Mouse (Mus musculus) left cerebral cortex, postnatal 4 days (tissue): ENCODE measurements at regions not wholly inside any gene's neighbourhood (a gene's known extent, or its start where the extent isn't known, plus 50 kb on each side); places are given as distances from the start of the nearest gene placed in this dataset.
"Not testable (repeated sequence)": the region's sequence is repeated elsewhere in the genome, so short reads cannot be mapped to it uniquely, and the experiment has no call there.

Experiments used
- DNase-seq: peaks from one replicate; pipeline ENCODE4 v3.0.0-alpha.2; 2022
- intact Hi-C: fragments of 180-260 bp; cut with DNase I; formaldehyde crosslinking; loops from one replicate; pipeline ENCODE4 v1.15.1; 2025

GRCm38 (mm10) chr16:21102033-21102432, 51.8 kb downstream of the Teddm3 start:
- intact Hi-C loops: not testable (repeated sequence)

GRCm38 (mm10) chr16:21100126-21100525, 53.7 kb downstream of the Teddm3 start:
- not testable (repeated sequence) for DNase-seq

More at GRCm38 (mm10) chr16:21102033-21102432, 51.8 kb downstream of the Teddm3 start:
- DNase-seq: not testable (repeated sequence)

GRCm38 (mm10) chr16:21074779-21075148, 79.0 kb downstream of the Teddm3 start:
- no peak for DNase-seq
- intact Hi-C loops: loop anchor here (10.0 kb wide), 1 partner anchor 270 kb away; no protein-coding TSS in a partner anchor

More at GRCm38 (mm10) chr16:21100126-21100525, 53.7 kb downstream of the Teddm3 start:
- intact Hi-C loops: not testable (repeated sequence)

GRCm38 (mm10) chr16:21074082-21074778, 79.6 kb downstream of the Teddm3 start:
- not testable (repeated sequence) for DNase-seq
- intact Hi-C loops: loop anchor here (10.0 kb wide), 1 partner anchor 269 kb away; no protein-coding TSS in a partner anchor

GRCm38 (mm10) chr16:21060211-21060610, 93.6 kb downstream of the Teddm3 start:
- no peak for DNase-seq
- intact Hi-C loops: no loop called here

GRCm38 (mm10) chr16:21054772-21055171, 99.0 kb downstream of the Teddm3 start:
- DNase-seq: no peak
- intact Hi-C loops: no loop called here

- DNase-seq, intact Hi-C loops: not testable (repeated sequence)
These were observed 131.7 kb downstream of the Teddm3 start for GRCm38 (mm10) chr16:21022087-21022486.

GRCm38 (mm10) chr16:21004871-21005270, 148.9 kb downstream of the Teddm3 start:
- intact Hi-C loops: no loop called here
- no peak for DNase-seq

GRCm38 (mm10) chr16:21001126-21001525, 152.7 kb downstream of the Teddm3 start:
- no peak for DNase-seq
- intact Hi-C loops: no loop called here

GRCm38 (mm10) chr16:20990524-20990923, 163.3 kb downstream of the Teddm3 start:
- no peak for DNase-seq
- intact Hi-C loops: no loop called here

- peak; percentile 16 for DNase-seq
- intact Hi-C loops: no loop called here
These were observed 178.4 kb downstream of the Teddm3 start for GRCm38 (mm10) chr16:20975406-20975805.

GRCm38 (mm10) chr16:20972442-20972841, 181.4 kb downstream of the Teddm3 start:
- intact Hi-C loops: no loop called here
- DNase-seq: no peak

GRCm38 (mm10) chr16:20958905-20959304, 194.9 kb downstream of the Teddm3 start:
- intact Hi-C loops: no loop called here
- DNase-seq: peak; percentile 62

- intact Hi-C loops: no loop called here
- DNase-seq: no peak
These were observed 202.4 kb upstream of the Thpo start for GRCm38 (mm10) chr16:20936722-20937121.

- intact Hi-C loops, DNase-seq: not testable (repeated sequence)
These were observed 200.5 kb upstream of the Thpo start for GRCm38 (mm10) chr16:20934846-20935245.

- DNase-seq, intact Hi-C loops: not testable (repeated sequence)
These were observed 195.7 kb upstream of the Thpo start for GRCm38 (mm10) chr16:20930003-20930402.

- intact Hi-C loops, DNase-seq: not testable (repeated sequence)
These were observed 191.5 kb upstream of the Thpo start for GRCm38 (mm10) chr16:20925776-20926175.

GRCm38 (mm10) chr16:20910864-20911263, 176.6 kb upstream of the Thpo start:
- intact Hi-C loops: not testable (repeated sequence)

GRCm38 (mm10) chr16:20908467-20909351, 174.4 kb upstream of the Thpo start:
- intact Hi-C loops, DNase-seq: not testable (repeated sequence)

More at GRCm38 (mm10) chr16:20910864-20911263, 176.6 kb upstream of the Thpo start:
- DNase-seq: not testable (repeated sequence)

- intact Hi-C loops: no loop called here
These were observed 161.4 kb upstream of the Thpo start for GRCm38 (mm10) chr16:20895734-20896133.

GRCm38 (mm10) chr16:20871726-20872125, 137.4 kb upstream of the Thpo start:
- intact Hi-C loops: no loop called here
- DNase-seq: no peak

More at GRCm38 (mm10) chr16:20895734-20896133, 161.4 kb upstream of the Thpo start:
- DNase-seq: no peak
